Mouse (Mus musculus) midbrain, embryonic 11.5 days (tissue): Measurements from ENCODE around the gene Efna5. TPM values are rescaled to one million over a fixed set of nuclear protein-coding genes. Genes with fewer than 3 reads are reported as not detected.

Experiments used
- ATAC-seq: fragments of 200-750 bp; cut with Nextera tagmentation; 2 replicates; pipeline ENCODE4 v1.8.0; 2017; ENCODE audit warnings: moderate TSS enrichment, moderate library complexity; ENCODE audit not compliant: low FRiP score
- DNase-seq: peaks from one replicate; pipeline ENCODE4 v3.0.0; 2015; ENCODE audit warnings: low spot score; ENCODE audit errors: missing footprints
- H3K27ac ChIP-seq: fragments of 300-500 bp; sonication (generic); 2 replicates; pipeline ENCODE4 v1.5.1; 2014; ENCODE audit warnings: low read depth, low read length
- H3K27me3 ChIP-seq: fragments of 300-500 bp; sonication (generic); 2 replicates; pipeline ENCODE4 v1.6.1; 2014; ENCODE audit warnings: mild to moderate bottlenecking, low read length, moderate library complexity, mixed read lengths; ENCODE audit not compliant: control insufficient read depth, insufficient read depth
- H3K36me3 ChIP-seq: fragments of 300-500 bp; sonication (generic); 2 replicates; pipeline ENCODE4 v1.6.1; 2014; ENCODE audit warnings: mild to moderate bottlenecking, low read length, moderate library complexity, mixed read lengths; ENCODE audit not compliant: control insufficient read depth, insufficient read depth
- H3K4me1 ChIP-seq: fragments of 300-500 bp; sonication (generic); 2 replicates; pipeline ENCODE4 v1.6.1; 2014; ENCODE audit warnings: low read length; ENCODE audit not compliant: control insufficient read depth, insufficient read depth
- H3K4me2 ChIP-seq: fragments of 300-500 bp; sonication (generic); 2 replicates; pipeline ENCODE4 v1.6.1; 2014; ENCODE audit warnings: mild to moderate bottlenecking, moderate library complexity
- H3K4me3 ChIP-seq: fragments of 300-500 bp; sonication (generic); 2 replicates; pipeline ENCODE4 v1.5.1; 2014; ENCODE audit warnings: low read depth, low read length
- H3K9ac ChIP-seq: fragments of 300-500 bp; sonication (generic); 2 replicates; pipeline ENCODE4 v1.6.1; 2014; ENCODE audit warnings: low read length
- H3K9me3 ChIP-seq: fragments of 300-500 bp; sonication (generic); 2 replicates; pipeline ENCODE4 v1.6.1; 2016; ENCODE audit warnings: low read length; ENCODE audit not compliant: control insufficient read depth
- WGBS: fragments of 180-500 bp; shearing (Covaris S2); extraction: QIAGEN DNeasy Blood & Tissue Kit; methylation state at CpG from one replicate; pipeline ENCODE4 v1.1.7; 2014; 5-methylcytosine and 5-hydroxymethylcytosine counted together
- polyA plus RNA-seq: library from polyadenylated mRNA; unstranded; fragments of >200 nt; fragmentation: Nextera tagmentation; extraction: Ambion mirVana; gene quantifications from 2 replicates; pipeline ENCODE4 v1.2.1, GENCODE M21; 2014

The Efna5 gene
- polyA plus RNA-seq, 1 experiment from 2014 or later, result 72.5 TPM

DNA sequence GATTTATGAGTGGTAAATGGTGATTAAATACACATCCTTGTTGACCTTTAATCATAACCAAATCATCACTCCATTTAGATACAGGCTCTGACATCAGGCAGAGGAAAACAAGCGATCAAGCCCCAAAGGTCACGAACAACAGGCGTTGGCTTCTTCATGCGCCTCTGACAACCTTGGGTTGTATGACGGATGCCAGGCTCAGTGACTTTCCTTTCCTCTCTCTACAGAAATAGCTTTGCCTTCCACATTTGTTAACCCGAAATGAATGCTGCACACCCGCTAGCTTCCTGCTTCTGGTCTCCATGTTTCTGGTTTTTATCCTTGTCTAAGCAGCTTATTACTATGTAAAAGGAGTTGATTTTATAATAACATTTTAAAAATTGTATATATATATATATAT, 244.2 kb downstream of the Efna5 start:
- no peaks in the 10 kb centered on the region for H3K4me1 ChIP-seq
- 95% methylated on average over 7 of the region's 7 CpGs for WGBS
- no peak for ATAC-seq

DNA sequence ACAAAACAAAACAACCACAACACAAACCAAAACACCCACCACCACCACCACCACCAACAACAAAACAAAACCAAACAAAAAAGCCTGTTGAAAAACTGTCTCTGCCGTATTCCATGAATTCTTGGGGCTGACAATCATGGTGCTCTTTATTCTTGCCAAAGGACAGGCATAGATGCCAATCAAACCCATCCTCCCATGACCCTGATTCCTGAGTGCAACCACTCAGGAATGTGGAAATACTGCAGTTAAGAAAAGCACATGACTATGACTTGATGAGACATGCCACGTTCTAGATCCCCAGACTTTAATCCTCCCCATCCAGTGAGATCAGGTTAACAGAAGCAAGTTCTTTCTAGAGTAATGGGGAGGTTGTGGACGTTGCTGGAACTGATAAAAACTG, 246.2 kb downstream of the Efna5 start:
- Histone ChIP-seq H3K27me3 (no peaks in the 10 kb centered on the region), H3K4me3 (no peak overlapping the region), H3K9me3 (no peaks in the 10 kb centered on the region), H3K4me1 (no peaks in the 10 kb centered on the region), H3K27ac (no peak overlapping the region), H3K9ac (no peak overlapping the region), H3K36me3 (no peaks in the 10 kb centered on the region), H3K4me2 (no peak overlapping the region)
- ATAC-seq, result no peak
- 81% methylated on average over 3 of the region's 3 CpGs for WGBS
- no peak for DNase-seq

More for the DNA sequence above, 244.2 kb downstream of the Efna5 start:
- Histone ChIP-seq H3K36me3 (no peaks in the 10 kb centered on the region), H3K9ac (no peak overlapping the region), H3K27me3 (no peaks in the 10 kb centered on the region), H3K4me2 (no peak overlapping the region), H3K4me3 (no peak overlapping the region), H3K9me3 (no peaks in the 10 kb centered on the region), H3K27ac (no peak overlapping the region)
- DNase-seq, result no peak

DNA sequence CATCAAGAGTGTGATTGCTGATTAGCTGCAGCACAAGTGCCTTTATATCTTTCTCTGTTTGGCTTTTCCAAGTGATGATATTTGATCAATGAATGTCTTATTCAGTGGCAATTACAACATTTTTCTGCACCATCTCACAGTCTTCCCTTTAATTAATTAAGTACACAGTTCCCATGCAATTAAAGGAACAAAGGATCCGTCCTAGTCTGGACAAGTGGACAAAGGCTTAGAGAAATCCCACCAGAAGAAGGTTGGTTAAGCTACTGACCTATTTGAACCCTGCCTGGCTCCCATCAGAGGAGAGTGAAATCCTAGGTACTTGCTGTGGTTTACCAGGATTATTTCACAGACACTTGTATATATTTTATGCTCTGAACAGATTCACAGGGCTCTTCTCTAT, 252.6 kb downstream of the Efna5 start:
- Histone ChIP-seq H3K9ac (no peak overlapping the region), H3K4me3 (no peak overlapping the region), H3K9me3 (no peaks in the 10 kb centered on the region), H3K4me2 (no peak overlapping the region), H3K27me3 (no peaks in the 10 kb centered on the region), H3K27ac (no peak overlapping the region), H3K4me1 (peaks cover 9% of the 10 kb centered on the region), H3K36me3 (no peaks in the 10 kb centered on the region)
- ATAC-seq, result no peak
- 41% methylated on average over 1 of the region's 1 CpGs for WGBS
- no peak for DNase-seq

DNA sequence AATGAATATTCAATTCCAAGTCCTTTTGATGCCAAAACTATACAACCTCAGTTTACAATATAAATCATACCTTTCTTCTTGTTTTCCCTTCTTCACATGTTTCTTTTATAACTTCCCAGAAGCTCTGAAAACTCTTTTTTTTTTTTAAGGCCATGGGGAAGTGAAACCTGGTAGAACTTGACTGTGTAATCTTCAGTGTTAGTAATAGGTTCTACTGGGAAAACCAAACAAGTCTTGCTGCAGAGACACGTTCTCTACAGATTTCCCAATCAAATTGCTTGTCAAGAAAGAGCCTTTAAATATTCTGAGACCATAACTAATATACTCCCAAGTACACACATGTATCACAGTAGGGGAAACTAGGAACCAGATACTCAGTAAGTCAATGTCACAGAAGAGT, 253.6 kb downstream of the Efna5 start:
- no peak for DNase-seq
- Histone ChIP-seq H3K36me3 (no peaks in the 10 kb centered on the region), H3K4me2 (no peak overlapping the region), H3K4me1 (peaks cover 9% of the 10 kb centered on the region), H3K9me3 (no peaks in the 10 kb centered on the region), H3K27ac (no peak overlapping the region), H3K27me3 (no peaks in the 10 kb centered on the region), H3K9ac (no peak overlapping the region), H3K4me3 (no peak overlapping the region)
- 86% methylated on average over 1 of the region's 1 CpGs for WGBS
- no peak for ATAC-seq

DNA sequence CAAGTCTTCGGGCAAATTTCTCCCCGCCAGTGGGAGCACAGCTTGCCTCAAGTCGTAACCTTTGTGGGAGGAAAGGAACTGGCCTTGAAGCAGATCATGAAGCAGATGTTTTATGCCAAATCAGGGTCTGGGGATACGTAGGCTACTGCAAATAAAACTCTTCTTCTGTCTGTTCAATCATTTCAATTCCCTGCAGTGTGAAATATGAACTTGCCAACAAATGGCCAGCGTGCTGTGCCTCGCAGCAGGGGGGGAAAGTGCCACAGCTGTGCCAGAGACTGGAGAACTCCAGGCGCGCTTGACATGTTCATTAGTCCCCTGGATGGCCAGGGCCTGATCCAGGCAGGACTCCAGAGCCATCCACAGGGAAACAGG, 255.5 kb downstream of the Efna5 start:
- H3K4me1 ChIP-seq, result peaks cover 9% of the 10 kb centered on the region
- H3K4me2 ChIP-seq, result no peak overlapping the region
- no peaks in the 10 kb centered on the region for H3K9me3 ChIP-seq
- WGBS, result 73% methylated on average over 8 of the region's 8 CpGs
- no peak overlapping the region for H3K9ac ChIP-seq
- H3K27me3 ChIP-seq, result no peaks in the 10 kb centered on the region
- DNase-seq, result no peak
- no peak for ATAC-seq
- H3K27ac ChIP-seq, result no peak overlapping the region
- no peaks in the 10 kb centered on the region for H3K36me3 ChIP-seq
- no peak overlapping the region for H3K4me3 ChIP-seq

DNA sequence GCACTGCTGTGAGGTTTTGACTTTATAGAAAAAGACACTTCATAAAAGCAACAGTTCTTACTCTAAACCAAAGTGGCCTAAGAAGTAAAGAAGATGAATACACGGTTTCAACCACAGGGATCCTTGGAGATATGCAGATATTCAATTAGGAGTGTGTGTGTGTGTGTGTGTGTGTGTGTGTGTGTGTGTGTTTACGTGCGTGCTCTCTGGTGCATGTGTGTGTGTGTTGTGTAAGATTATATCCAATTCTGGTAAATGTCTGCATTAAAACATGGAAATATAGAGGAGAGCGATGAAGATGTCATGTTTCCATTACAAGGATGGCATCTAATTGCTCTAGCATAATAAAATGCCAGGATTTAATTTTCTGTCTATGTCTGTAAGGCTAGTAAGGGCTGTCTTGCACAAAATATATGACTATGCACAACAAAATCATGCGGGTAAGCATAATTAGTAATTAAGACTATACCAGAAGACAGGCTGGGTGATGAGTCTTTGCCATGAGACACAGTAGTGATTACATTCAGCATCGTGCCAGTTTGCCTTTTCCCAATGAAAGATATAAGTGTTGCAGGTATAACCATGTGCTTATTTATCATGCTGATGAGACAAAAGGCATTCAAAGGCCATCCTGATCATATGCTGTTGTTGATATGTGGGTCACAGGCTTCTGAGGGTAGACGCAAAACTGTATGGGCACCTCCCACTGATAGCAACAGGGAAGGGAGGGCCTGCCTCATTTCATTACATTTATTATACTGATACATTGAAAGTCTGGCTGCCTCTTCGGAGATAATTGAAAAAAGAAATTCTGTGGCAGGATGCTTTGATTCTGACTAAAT, 256.1 kb downstream of the Efna5 start:
- ATAC-seq, result no peak
- Histone ChIP-seq H3K9me3 (no peaks in the 10 kb centered on the region), H3K27me3 (no peaks in the 10 kb centered on the region), H3K9ac (no peak overlapping the region), H3K4me1 (peaks cover 9% of the 10 kb centered on the region), H3K4me3 (no peak overlapping the region), H3K4me2 (no peak overlapping the region), H3K27ac (no peak overlapping the region), H3K36me3 (no peaks in the 10 kb centered on the region)
- WGBS, result 84% methylated on average over 8 of the region's 8 CpGs
- no peak for DNase-seq

DNA sequence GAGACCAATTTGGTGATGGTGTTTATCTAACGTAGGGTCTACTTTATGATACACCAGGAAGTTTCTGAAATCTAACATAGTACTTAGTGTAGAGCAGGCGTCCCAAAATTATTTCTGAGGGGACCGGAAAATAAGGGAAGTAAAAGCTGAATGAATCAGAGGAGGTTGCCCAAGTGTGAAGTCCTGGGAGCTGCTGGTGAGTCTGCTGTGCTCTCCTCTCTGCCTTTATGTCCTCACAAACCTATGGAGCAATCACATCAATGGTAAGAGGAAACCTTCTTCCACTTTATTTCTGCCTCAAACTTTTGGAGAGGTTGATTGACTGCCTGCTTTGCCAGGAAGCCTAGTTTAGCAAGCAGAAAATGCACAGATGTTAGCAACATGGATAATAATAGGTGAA, 257.9 kb downstream of the Efna5 start:
- no peak overlapping the region for H3K4me2 ChIP-seq
- ATAC-seq, result no peak
- H3K4me3 ChIP-seq, result no peak overlapping the region
- H3K27ac ChIP-seq, result no peak overlapping the region
- H3K9ac ChIP-seq, result no peak overlapping the region
- H3K36me3 ChIP-seq, result no peaks in the 10 kb centered on the region
- H3K27me3 ChIP-seq, result no peaks in the 10 kb centered on the region
- 92% methylated on average over 3 of the region's 3 CpGs for WGBS
- no peaks in the 10 kb centered on the region for H3K9me3 ChIP-seq
- DNase-seq, result no peak
- peaks cover 9% of the 10 kb centered on the region for H3K4me1 ChIP-seq

DNA sequence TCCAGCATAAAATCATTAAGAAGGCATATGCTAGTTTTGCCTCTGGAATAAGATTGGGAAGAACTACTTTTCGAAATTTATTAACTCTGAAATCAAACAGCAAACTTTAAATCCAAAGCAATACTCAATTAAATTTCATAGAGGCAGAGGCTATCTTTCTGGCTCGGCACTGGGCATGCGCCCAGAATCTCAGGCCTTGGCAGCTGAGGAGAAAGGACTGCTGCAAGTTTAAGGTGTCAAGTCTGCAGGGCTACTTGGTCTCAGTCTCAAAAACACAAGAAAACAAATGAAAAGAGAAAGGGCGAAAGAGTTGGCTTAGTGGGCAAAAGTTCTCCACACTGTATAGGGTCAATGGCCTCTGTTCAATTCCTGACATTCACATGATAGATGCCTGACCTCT, 258.6 kb downstream of the Efna5 start:
- H3K4me2 ChIP-seq, result no peak overlapping the region
- H3K27me3 ChIP-seq, result no peaks in the 10 kb centered on the region
- peaks cover 9% of the 10 kb centered on the region for H3K4me1 ChIP-seq
- 87% methylated on average over 4 of the region's 4 CpGs for WGBS
- no peaks in the 10 kb centered on the region for H3K9me3 ChIP-seq
- DNase-seq (no peak), ATAC-seq (no peak)
- H3K9ac ChIP-seq, result no peak overlapping the region
- no peak overlapping the region for H3K27ac ChIP-seq
- no peaks in the 10 kb centered on the region for H3K36me3 ChIP-seq
- H3K4me3 ChIP-seq, result no peak overlapping the region

DNA sequence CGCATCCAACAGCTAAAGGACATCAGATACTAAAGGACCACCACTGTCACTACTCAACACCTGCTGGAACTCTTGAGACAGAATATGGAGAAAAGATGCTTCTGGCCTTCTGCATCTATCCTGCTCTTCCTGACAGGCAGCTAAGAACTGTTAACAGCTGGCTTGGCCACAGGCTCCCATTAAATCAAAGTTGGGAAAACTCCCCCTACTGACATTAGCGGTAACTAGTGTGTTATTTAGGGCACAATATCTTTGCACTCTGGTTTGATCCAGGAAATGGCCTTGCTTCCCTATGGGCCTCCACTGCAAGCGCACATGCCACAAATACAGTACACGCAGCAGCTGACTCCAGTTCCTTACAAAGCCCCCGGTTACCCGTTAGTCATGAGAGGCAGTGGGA, 266.0 kb downstream of the Efna5 start:
- H3K9ac ChIP-seq, result no peak overlapping the region
- ATAC-seq, result no peak
- no peaks in the 10 kb centered on the region for H3K36me3 ChIP-seq
- H3K4me3 ChIP-seq, result no peak overlapping the region
- peaks cover 14% of the 10 kb centered on the region for H3K4me1 ChIP-seq
- no peak overlapping the region for H3K27ac ChIP-seq
- 89% methylated on average over 6 of the region's 6 CpGs for WGBS
- no peak overlapping the region for H3K4me2 ChIP-seq
- H3K27me3 ChIP-seq, result no peaks in the 10 kb centered on the region
- DNase-seq, result no peak
- no peaks in the 10 kb centered on the region for H3K9me3 ChIP-seq
